Mouse (Mus musculus) T-cell, adult 2 months (primary cell): ENCODE measurements around the gene Engase.

Experiments
- DNase-seq: peaks from one replicate; pipeline ENCODE4 v3.0.0; 2022; ENCODE audit warnings: low spot score

Engase gene

GRCm38 (mm10) chr11:118486881-118487772, 10.5 kb downstream of the Engase start:
- no peak for DNase-seq

DNA sequence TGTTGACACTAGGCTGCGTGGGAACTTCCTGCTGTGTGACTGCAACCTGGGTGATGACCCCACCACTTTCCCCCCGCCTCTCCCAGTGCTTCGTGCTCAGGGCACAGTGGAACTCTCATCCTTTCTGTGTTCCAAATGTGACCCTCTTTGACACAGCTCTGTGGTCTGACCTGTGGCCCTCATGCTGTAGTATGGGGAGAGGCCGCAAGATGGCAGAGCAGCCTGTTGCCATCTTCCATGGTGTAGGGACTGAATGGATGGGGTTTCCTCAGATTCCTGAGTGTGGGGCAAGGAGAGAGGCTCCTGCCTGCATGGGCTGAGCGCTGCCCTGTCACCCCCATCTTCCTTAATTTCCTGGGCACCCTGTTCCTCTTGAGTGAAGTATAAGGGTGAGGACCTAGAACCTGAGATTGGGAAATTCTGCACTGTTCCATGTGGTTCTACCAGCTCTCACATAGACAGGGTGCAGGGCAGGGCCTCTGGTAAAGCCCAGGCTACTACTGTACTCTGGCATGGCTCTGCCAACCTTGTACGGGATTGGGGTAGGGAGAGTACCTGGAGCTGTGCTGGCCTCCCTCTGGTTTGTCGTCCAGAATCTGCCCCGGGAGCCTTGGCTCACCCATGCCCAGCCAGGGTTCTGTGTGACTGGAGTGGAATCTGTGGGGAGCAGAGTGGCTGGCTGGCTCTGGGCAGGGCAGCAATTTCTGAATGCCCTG, 11.7 kb downstream of the Engase start:
- no peak for DNase-seq

DNA sequence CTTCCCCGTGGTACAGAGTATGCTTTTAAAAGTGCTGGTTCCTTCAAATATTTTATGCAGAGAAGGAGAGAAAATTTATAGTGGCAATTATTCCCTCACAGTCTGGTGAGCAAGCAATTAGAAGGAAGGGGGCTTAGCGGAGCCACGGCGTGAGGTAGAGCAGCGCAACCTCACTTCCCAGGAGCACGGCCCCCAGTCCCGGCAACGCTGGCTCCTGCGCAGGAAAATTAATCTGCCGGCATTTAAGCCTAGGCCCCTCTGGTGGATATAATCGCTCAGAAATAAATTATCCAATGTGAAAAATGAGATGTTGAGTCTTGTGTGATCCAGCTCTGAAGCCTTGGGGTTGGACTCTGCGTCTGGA, 12.3 kb downstream of the Engase start:
- no peak for DNase-seq

- peak; percentile 55 for DNase-seq
Observed at GRCm38 (mm10) chr11:118490566-118491218, 14.1 kb downstream of the Engase start.

GRCm38 (mm10) chr11:118491230-118491629, 14.6 kb downstream of the Engase start:
- DNase-seq, result no peak

DNA sequence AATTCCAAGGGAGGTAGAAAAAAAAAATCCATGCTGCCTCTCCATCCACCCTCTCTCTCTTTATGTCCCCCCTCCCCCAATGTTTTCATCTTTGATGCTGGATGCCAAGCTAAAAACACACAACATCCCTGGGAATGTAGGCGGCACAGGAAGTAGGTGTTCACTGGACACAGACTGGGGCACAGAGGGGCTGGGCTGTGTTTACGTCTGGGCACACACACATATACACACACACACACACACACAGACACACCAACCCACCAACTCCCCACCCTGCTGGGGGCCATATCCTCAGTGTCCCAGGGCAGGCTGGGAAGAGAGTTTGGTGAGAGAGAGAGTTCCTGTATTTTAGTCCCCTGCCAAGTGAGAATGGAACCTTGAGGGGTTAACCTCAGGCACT, 16.8 kb downstream of the Engase start:
- DNase-seq, result no peak

- no peak for DNase-seq
Observed at GRCm38 (mm10) chr11:118494001-118494737, 17.5 kb downstream of the Engase start.

- no peak for DNase-seq
Observed at GRCm38 (mm10) chr11:118495065-118495464, 18.4 kb downstream of the Engase start.

GRCm38 (mm10) chr11:118496066-118496689, 19.5 kb downstream of the Engase start:
- DNase-seq, result no peak

DNA sequence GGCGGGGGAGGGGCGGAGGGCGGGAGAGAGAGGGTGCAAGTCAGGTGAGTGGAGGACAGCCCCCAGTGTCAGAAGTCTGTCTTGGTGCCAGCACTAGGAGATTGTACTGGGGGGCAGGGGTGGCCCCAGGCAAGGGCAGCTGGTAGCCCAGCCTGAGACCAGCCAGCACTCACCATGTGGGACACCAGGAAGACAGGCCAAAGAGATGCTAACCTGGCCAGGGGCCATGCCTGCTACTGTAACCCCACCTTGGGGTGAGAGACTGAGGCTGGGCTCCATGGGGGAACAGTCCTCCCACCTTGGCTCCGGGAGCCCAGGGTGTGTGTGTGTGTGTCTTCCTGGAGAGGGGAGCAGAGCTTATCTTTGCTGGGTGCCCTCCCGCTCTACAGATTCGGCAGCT, 26.4 kb downstream of the Engase start:
- DNase-seq, result no peak

- DNase-seq, result no peak
Observed at GRCm38 (mm10) chr11:118503418-118504179, 27.0 kb downstream of the Engase start.

GRCm38 (mm10) chr11:118504180-118504454, 27.5 kb downstream of the Engase start:
- DNase-seq, result no peak

DNA sequence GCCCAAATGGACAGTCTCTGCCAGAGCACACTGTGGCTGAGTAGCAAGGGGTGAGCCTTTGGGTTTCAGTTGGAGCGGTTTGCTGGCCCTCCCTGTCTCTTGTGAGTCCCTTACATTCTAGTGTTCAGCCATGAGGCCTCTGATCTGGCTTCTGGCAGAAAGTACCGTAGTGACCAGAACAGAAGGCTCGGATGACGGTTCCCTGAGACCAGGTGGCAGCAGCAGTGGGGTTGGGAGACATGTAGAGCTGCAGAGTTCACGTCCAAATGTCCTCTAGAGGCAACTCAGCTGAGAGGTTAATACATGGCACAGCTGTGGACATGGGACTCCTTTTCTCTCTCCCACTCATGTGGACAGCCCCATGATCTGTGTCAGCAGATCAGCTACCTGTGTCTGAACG, 30.5 kb downstream of the Engase start:
- DNase-seq, result no peak

DNA sequence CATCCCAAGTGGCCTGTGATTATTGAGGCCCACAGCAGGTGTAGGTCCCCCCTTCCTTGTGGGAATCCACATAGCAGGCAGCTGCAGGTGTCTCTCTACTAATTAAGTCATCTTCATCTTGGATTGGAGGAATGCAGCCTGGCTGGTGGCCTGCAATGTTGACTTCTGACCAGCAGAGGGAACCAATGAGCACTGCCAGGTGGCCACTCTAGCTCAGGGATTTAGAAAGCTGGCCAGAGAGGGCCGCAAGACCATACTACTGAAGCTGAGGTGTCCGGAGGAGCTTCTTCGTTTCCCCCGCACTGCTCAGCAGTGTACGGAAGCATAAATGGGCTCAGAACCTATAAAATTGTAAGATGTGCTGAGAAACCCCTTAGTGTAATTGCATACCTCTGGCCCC, 31.3 kb downstream of the Engase start:
- DNase-seq, result peak; percentile 32

DNA sequence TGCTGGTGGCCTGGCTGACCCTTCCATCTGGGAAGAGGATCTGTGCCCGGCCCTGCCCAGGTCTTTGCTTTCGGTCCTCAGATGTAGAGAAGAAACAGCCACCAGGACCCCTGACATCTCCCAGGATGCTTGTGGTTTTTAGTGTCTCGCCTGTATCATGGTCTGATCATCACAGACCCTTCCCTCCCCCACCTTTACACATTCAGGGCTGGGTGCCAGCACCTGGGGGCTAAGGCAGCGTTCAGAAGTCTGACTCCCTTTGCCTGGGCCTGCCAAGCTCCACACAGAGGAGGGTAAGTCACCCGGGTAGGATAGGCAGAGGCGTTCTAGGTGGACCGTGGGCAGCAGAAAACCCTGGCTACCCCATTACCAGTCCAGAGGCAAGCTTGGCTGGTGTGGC, 31.7 kb downstream of the Engase start:
- no peak for DNase-seq

- no peak for DNase-seq
Observed at GRCm38 (mm10) chr11:118511851-118512250, 35.2 kb downstream of the Engase start.

- no peak for DNase-seq
Observed at GRCm38 (mm10) chr11:118512257-118512910, 35.8 kb downstream of the Engase start.

DNA sequence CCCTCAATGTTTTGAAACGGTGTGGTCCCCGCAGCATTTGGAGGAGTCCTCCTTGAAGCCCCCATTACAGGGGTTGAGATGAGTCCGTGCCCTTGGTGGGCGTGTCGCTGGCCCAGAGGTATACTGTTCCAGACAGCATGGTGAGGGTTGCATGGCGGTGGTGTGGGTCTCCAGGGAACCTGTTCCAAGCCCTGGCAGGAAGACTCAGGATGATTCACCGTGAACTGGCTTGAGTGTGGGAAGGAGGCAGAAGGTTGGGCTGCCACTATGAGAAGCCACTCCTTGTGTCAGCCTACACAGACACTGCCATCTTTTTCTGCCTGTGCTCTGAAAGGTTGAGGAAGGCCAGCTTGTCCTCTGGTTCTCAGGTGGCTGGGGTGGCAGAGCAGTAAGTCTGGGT, 41.3 kb downstream of the Engase start:
- DNase-seq, result no peak

DNA sequence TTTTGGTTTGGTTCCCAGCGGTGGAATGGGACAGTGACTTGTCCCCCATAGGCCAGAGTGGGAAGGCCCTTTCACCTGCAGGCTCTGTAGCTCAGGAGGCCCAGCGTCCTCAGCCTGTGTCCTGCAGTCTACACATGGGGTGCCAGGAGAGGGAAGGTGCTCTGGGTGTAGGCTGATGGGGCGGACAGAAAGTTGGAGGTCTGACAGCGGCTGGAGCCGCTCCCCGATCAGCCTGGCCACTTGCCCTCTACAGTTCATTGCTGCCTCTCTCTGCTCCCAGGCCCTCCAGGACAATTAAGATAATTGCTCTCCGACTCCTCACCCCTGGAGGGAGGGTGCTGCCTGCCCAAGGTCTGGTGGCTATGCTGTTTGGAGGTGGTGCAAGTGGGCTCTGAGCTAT, 42.1 kb downstream of the Engase start:
- DNase-seq, result no peak

DNA sequence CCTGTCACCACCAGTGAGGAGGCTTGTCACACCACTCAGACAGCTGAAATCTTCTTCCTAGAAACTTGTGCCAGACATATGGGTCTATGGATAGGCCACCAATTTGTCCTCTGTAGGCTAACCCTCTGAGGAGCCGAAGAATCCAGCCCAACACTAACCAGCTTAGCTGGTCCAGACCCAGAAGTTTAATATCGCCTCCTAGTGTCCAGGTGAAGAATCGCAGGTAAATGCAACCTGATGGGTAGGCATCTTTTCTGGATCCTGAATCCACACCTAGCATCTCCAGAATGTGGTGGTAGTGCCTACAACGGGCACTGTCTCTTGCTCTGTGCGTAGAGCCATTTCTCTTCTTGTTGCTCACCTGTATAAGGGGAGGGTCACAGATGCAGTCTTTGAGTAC, 43.6 kb downstream of the Engase start:
- no peak for DNase-seq

DNA sequence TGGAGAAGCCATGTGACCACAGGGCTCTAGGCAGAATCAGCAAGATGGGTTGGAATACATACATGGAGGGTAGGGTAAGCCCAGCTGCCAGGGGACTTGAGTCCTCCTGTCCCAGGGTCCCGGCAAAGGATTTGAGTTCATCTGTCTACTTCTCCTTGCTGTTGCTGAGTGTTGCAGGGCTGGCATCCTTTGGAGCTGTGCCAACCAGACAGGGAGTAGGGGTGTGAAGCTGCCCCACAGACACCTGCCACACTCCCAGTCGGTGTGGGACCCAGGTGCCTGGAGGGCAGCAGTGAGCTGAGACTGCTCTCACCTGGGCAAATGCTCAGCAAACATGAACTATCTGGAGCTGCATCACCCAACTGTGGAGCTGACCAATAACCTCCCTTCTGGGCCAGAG, 44.3 kb downstream of the Engase start:
- no peak for DNase-seq
